26 mouse cellular contexts compared by ENCODE assay signal in the genomic region with DNA sequence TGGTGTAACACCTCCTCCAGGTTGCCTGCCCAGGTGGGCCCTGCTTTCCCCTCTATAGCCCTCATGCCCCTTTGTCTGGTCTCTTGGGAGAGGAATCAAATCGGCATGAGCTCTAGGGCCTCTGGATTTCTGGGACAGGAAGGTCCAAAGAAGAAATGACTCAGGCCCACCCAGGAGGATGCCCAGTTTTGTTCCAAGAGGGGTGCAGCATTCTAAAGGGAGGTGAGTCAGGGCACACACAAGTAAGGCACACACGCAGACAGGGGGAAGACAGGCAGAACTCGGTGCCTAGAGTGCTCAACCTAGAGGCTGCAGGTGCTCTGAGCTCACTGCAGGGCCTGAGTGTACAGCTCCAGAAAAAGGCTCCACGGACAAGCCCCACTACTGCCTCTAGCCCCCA. TPM values are rescaled to one million over a fixed set of nuclear protein-coding genes. Genes with fewer than 3 reads are reported as not detected.
DNase-seq lines count a peak whose midpoint lies in the region; ATAC-seq and TF ChIP-seq lines count a peak whose summit lies in the region.
"Had no signal": no experiment of that assay in that cellular context is flagged by ENCODE, and none has a peak within 500 bp of the region (broad histone marks: within the 10 kb centered on the region; RNA-seq: fewer than 3 reads in every experiment).

No protein-coding gene starts in this region.

- H3K36me3 ChIP-seq in heart, embryonic 15.5 days, result no peaks in the 10 kb centered on the region
- H3K36me3 ChIP-seq in heart, embryonic 11.5 days (ENCODE audit: control insufficient read depth, insufficient read depth, low read length), result no peaks in the 10 kb centered on the region
- no peaks in the 10 kb centered on the region for H3K36me3 ChIP-seq in E14TG2a.4 (ENCODE audit: insufficient read depth, low read length)
- H3K36me3 ChIP-seq in hindbrain, postnatal 0 days (ENCODE audit: insufficient read depth, low read length), result no peaks in the 10 kb centered on the region
- H3K36me3 ChIP-seq: forebrain, embryonic 15.5 days; heart, embryonic 10.5 days; hindbrain, embryonic 10.5 days; hindbrain, embryonic 13.5 days had no signal

- H3K27me3 ChIP-seq in heart, embryonic 15.5 days, result no peaks in the 10 kb centered on the region
- no peaks in the 10 kb centered on the region for H3K27me3 ChIP-seq in heart, embryonic 11.5 days (ENCODE audit: control insufficient read depth, insufficient read depth, low read length)
- no peaks in the 10 kb centered on the region for H3K27me3 ChIP-seq in E14TG2a.4 (ENCODE audit: insufficient read depth, low read length)
- no peaks in the 10 kb centered on the region for H3K27me3 ChIP-seq in hindbrain, postnatal 0 days (ENCODE audit: insufficient read depth, low read length)
- H3K27me3 ChIP-seq: forebrain, embryonic 15.5 days had no signal

- H3K9ac ChIP-seq in heart, embryonic 15.5 days, result no peak overlapping the region
- H3K9ac ChIP-seq in heart, embryonic 11.5 days (ENCODE audit: low read depth, low read length), result no peak overlapping the region
- no peak overlapping the region for H3K9ac ChIP-seq in hindbrain, postnatal 0 days (replicated peaks; ENCODE audit: low read length)
- H3K9ac ChIP-seq: forebrain, embryonic 15.5 days; hindbrain, embryonic 13.5 days had no signal

- H3K27ac ChIP-seq in heart, embryonic 15.5 days, result 0 out of 2 replicates have a peak overlapping the region, but pooled peaks have one; percentile 9
- no peak overlapping the region for H3K27ac ChIP-seq in heart, embryonic 11.5 days (ENCODE audit: low read depth, low read length)
- no peak overlapping the region for H3K27ac ChIP-seq in hindbrain, postnatal 0 days
- H3K27ac ChIP-seq: forebrain, embryonic 15.5 days; heart, adult 2 months; heart, embryonic 10.5 days; hindbrain, embryonic 10.5 days; hindbrain, embryonic 13.5 days had no signal

- DNase-seq in 3134 (ENCODE audit: extremely low read depth, insufficient read length, low spot score) (peak; percentile 88), NIH3T3 (ENCODE audit: low read depth) (peak; percentile 18)
- no peak for DNase-seq in cerebellum, postnatal 10 days
- DNase-seq in hindbrain, postnatal 0 days (ENCODE audit: low spot score), result no peak
- no peak for DNase-seq in right cerebral cortex, postnatal 14 days
- DNase-seq: cerebellum, adult 11-12 months; cerebellum, adult 8-10 months; cerebellum, postnatal 14 days; gastrocnemius, postnatal 10 days; gastrocnemius, postnatal 36 days; heart, adult 2 months; heart, postnatal 10 days; heart, postnatal 36 days; kidney, adult 18-20 months had no signal

- H3K9me3 ChIP-seq in heart, embryonic 15.5 days (replicated peaks), result no peaks in the 10 kb centered on the region
- no peaks in the 10 kb centered on the region for H3K9me3 ChIP-seq in heart, embryonic 11.5 days (replicated peaks; ENCODE audit: control insufficient read depth, low read length)
- no peaks in the 10 kb centered on the region for H3K9me3 ChIP-seq in E14TG2a.4 (ENCODE audit: low read length)
- no peaks in the 10 kb centered on the region for H3K9me3 ChIP-seq in hindbrain, postnatal 0 days (ENCODE audit: low read length)
- H3K9me3 ChIP-seq: forebrain, embryonic 15.5 days; heart, embryonic 10.5 days; hindbrain, embryonic 10.5 days; hindbrain, embryonic 13.5 days had no signal

- 69% methylated on average over 4 of the region's 4 CpGs for WGBS in heart, embryonic 15.5 days
- 68% methylated on average over 4 of the region's 4 CpGs for WGBS in heart, embryonic 11.5 days (ENCODE audit: insufficient replicate concordance)
- 61% methylated on average over 4 of the region's 4 CpGs for WGBS in hindbrain, postnatal 0 days

- no peak for ATAC-seq in heart, embryonic 15.5 days (replicated peaks; ENCODE audit: insufficient number of reproducible peaks, insufficient read depth, low FRiP score, low read depth)
- ATAC-seq in heart, embryonic 11.5 days (replicated peaks; ENCODE audit: insufficient number of reproducible peaks, low FRiP score, low TSS enrichment), result no peak
- ATAC-seq in hindbrain, postnatal 0 days, result no peak
- ATAC-seq: forebrain, embryonic 15.5 days; hindbrain, embryonic 16.5 days; inflammation-experienced regulatory T-cells, adult 6 months; intestine, embryonic 16.5 days had no signal

- no peak overlapping the region for H3K4me2 ChIP-seq in heart, embryonic 15.5 days
- H3K4me2 ChIP-seq in heart, embryonic 11.5 days, result no peak overlapping the region
- no peak overlapping the region for H3K4me2 ChIP-seq in hindbrain, postnatal 0 days (ENCODE audit: low read depth, low read length)
- H3K4me2 ChIP-seq: forebrain, embryonic 15.5 days; hindbrain, embryonic 13.5 days had no signal

- peaks cover 10% of the 10 kb centered on the region for H3K4me1 ChIP-seq in heart, embryonic 15.5 days (replicated peaks)
- peaks cover 4% of the 10 kb centered on the region; the same call in 1 of the 2 replicates for H3K4me1 ChIP-seq in heart, embryonic 11.5 days (ENCODE audit: control insufficient read depth, insufficient read depth, low read length)
- H3K4me1 ChIP-seq in E14TG2a.4 (replicated peaks; ENCODE audit: low read depth, low read length), result peaks cover 94% of the 10 kb centered on the region
- H3K4me1 ChIP-seq in hindbrain, postnatal 0 days (ENCODE audit: insufficient read depth, low read length), result no peaks in the 10 kb centered on the region

- no peak overlapping the region for H3K4me3 ChIP-seq in heart, embryonic 15.5 days
- no peak overlapping the region for H3K4me3 ChIP-seq in heart, embryonic 11.5 days (ENCODE audit: low read depth, low read length)
- peak overlapping the region; percentile 57 for H3K4me3 ChIP-seq in E14TG2a.4 (replicated peaks; ENCODE audit: low read length)
- H3K4me3 ChIP-seq in hindbrain, postnatal 0 days (ENCODE audit: low read length), result no peak overlapping the region
- H3K4me3 ChIP-seq: forebrain, embryonic 15.5 days; heart, adult 2 months; heart, embryonic 10.5 days; hindbrain, embryonic 10.5 days; hindbrain, embryonic 13.5 days had no signal

- no peak for TF ChIP-seq CTCF in E14TG2a.4 (conservative IDR thresholded peaks at IDR 0.05; ENCODE audit: low read length)
- no peak for TF ChIP-seq CTCF in hindbrain, postnatal 0 days (IDR thresholded peaks at IDR 0.05; ENCODE audit: low read depth)

RNA-seq across cellular contexts. Expression of a gene that starts 17.7 kb away (rescaled TPM):
- 0.48 and 0.62 TPM in 2 replicates for polyA plus RNA-seq in heart, embryonic 15.5 days (2015; fragmentation: Nextera tagmentation; extraction: Ambion mirVana)
- 0.06 and 0.13 TPM in 2 replicates for polyA plus RNA-seq in heart, embryonic 11.5 days (2014; fragmentation: Nextera tagmentation; extraction: Ambion mirVana)
- 7.1 and 9.9 TPM in 2 replicates for total RNA-seq in hindbrain, postnatal 0 days (2014; rRNA removed)
- 3.3 and 3.4 TPM in 2 replicates for polyA plus RNA-seq in hindbrain, postnatal 0 days (2015; fragmentation: Nextera tagmentation; extraction: Ambion mirVana)
- total RNA-seq: granulocyte monocyte progenitor cell, adult 5-6 weeks; MEL had no signal
- polyA plus RNA-seq: inflammation-experienced regulatory T-cells, adult 6 months had no signal

Comparison
In these comparisons a context has a peak if more than half of its experiments do, and no peak if none do; other contexts are left out.
1. DNase-seq: peak in 3134 (single experiment) and NIH3T3 (single experiment); none in cerebellum, postnatal 10 days (0 of 2), hindbrain, postnatal 0 days (single experiment) and right cerebral cortex, postnatal 14 days (single experiment).